Mouse (Mus musculus) embryonic facial prominence, embryonic 11.5 days (tissue): ENCODE measurements around the gene Ccl6. TPM values are rescaled to one million over a fixed set of nuclear protein-coding genes. Genes with fewer than 3 reads are reported as not detected.

ENCODE experiments used
- ATAC-seq: fragments of 200-750 bp; cut with Nextera tagmentation; replicated peaks from 2 replicates; pipeline ENCODE4 v1.8.0; 2017; ENCODE audit warnings: low read depth; ENCODE audit not compliant: insufficient number of reproducible peaks, low FRiP score, low TSS enrichment
- DNase-seq: peaks from one replicate; pipeline ENCODE4 v3.0.0-alpha.2; 2015; ENCODE audit warnings: low spot score
- H3K27ac ChIP-seq: fragments of 300-500 bp; sonication (generic); replicated peaks from 2 replicates; pipeline ENCODE4 v1.5.1; 2014; ENCODE audit warnings: mild to moderate bottlenecking, low read depth, low read length, control low read depth
- H3K27me3 ChIP-seq: fragments of 300-500 bp; sonication (generic); 2 replicates; pipeline ENCODE4 v1.6.1; 2014; ENCODE audit warnings: mild to moderate bottlenecking, low read length, moderate library complexity, mixed read lengths; ENCODE audit not compliant: control insufficient read depth, insufficient read depth
- H3K36me3 ChIP-seq: fragments of 300-500 bp; sonication (generic); replicated peaks from 2 replicates; pipeline ENCODE4 v1.6.1; 2014; ENCODE audit warnings: low read depth, mild to moderate bottlenecking, low read length, moderate library complexity, mixed read lengths; ENCODE audit not compliant: control insufficient read depth, insufficient read depth
- H3K4me1 ChIP-seq: fragments of 300-500 bp; sonication (generic); 2 replicates; pipeline ENCODE4 v1.6.1; 2014; ENCODE audit warnings: low read length, mixed read lengths; ENCODE audit not compliant: control insufficient read depth, insufficient read depth
- H3K4me2 ChIP-seq: fragments of 300-500 bp; sonication (generic); 2 replicates; pipeline ENCODE4 v1.6.1; 2014; ENCODE audit warnings: low read depth, mild to moderate bottlenecking, control low read depth, low read length, moderate library complexity
- H3K4me3 ChIP-seq: fragments of 300-500 bp; sonication (generic); 2 replicates; pipeline ENCODE4 v1.5.1; 2014; ENCODE audit warnings: low read depth, low read length, control low read depth
- H3K9ac ChIP-seq: fragments of 300-500 bp; sonication (generic); replicated peaks from 2 replicates; pipeline ENCODE4 v1.6.1; 2014; ENCODE audit warnings: mild to moderate bottlenecking, control low read depth, low read length
- H3K9me3 ChIP-seq: fragments of 300-500 bp; sonication (generic); replicated peaks from 2 replicates; pipeline ENCODE4 v1.6.1; 2016; ENCODE audit warnings: mild to moderate bottlenecking, low read length, inconsistent platforms, mixed read lengths; ENCODE audit not compliant: control insufficient read depth
- WGBS: fragments of 180-500 bp; shearing (Covaris S2); extraction: QIAGEN DNeasy Blood & Tissue Kit; methylation state at CpG from one replicate; pipeline ENCODE4 v1.1.7; 2014; 5-methylcytosine and 5-hydroxymethylcytosine counted together
- polyA plus RNA-seq: library from polyadenylated mRNA; unstranded; fragments of >200 nt; fragmentation: Nextera tagmentation; extraction: Ambion mirVana; gene quantifications from 2 replicates; pipeline ENCODE4 v1.2.1, GENCODE M21; 2014

Ccl6 gene
- polyA plus RNA-seq, 1 experiment from 2014 or later, result 3.1 TPM

DNA sequence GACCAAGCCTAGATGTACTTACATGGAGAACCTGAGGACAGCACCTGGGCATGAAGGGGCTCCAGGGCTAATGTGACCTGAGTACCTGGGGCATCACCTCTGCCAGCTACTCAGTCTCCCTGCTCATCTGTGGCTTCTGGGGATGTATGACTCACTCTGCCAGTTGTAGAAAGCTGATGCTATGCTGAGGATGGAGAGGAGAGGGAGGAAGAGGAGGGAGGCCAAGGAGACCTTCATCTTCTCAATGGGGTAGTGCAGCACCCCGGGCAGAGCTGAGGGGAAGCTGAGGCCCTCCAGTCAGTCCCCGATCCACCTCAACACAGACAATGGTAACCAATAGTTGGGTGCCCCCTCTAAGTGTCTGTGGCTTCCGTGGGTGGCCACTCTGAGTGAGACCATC lies 24.1 kb downstream of the Ccl6 start:
- DNase-seq (no peak), ATAC-seq (no peak)
- H3K27me3 ChIP-seq, result no peaks in the 10 kb centered on the region
- no peaks in the 10 kb centered on the region for H3K9me3 ChIP-seq
- H3K4me1 ChIP-seq, result no peaks in the 10 kb centered on the region
- no peak overlapping the region for H3K9ac ChIP-seq
- H3K4me2 ChIP-seq, result no peak overlapping the region
- H3K27ac ChIP-seq, result no peak overlapping the region
- H3K36me3 ChIP-seq, result no peaks in the 10 kb centered on the region
- 94% methylated on average over 3 of the region's 3 CpGs for WGBS
- no peak overlapping the region for H3K4me3 ChIP-seq

GRCm38 (mm10) chr11:83568061-83568460 lies 24.8 kb downstream of the Ccl6 start:
- ATAC-seq (no peak), DNase-seq (no peak)
- Histone ChIP-seq H3K4me3 (no peak overlapping the region), H3K4me1 (no peaks in the 10 kb centered on the region), H3K27me3 (no peaks in the 10 kb centered on the region), H3K4me2 (no peak overlapping the region), H3K9me3 (no peaks in the 10 kb centered on the region), H3K27ac (no peak overlapping the region), H3K9ac (no peak overlapping the region), H3K36me3 (no peaks in the 10 kb centered on the region)
- 90% methylated on average over 9 of the region's 9 CpGs for WGBS

- H3K27ac ChIP-seq, result no peak overlapping the region
- no peak overlapping the region for H3K4me2 ChIP-seq
- H3K4me1 ChIP-seq, result no peaks in the 10 kb centered on the region
- ATAC-seq, result no peak
- no peaks in the 10 kb centered on the region for H3K27me3 ChIP-seq
- H3K9ac ChIP-seq, result no peak overlapping the region
- no peaks in the 10 kb centered on the region for H3K36me3 ChIP-seq
- 75% methylated on average over 7 of the region's 7 CpGs for WGBS
- no peak for DNase-seq
- no peaks in the 10 kb centered on the region for H3K9me3 ChIP-seq
- H3K4me3 ChIP-seq, result no peak overlapping the region
These were observed 25.6 kb downstream of the Ccl6 start for GRCm38 (mm10) chr11:83567311-83567710.

- Histone ChIP-seq H3K4me3 (no peak overlapping the region), H3K4me2 (no peak overlapping the region), H3K9ac (no peak overlapping the region), H3K27ac (no peak overlapping the region), H3K9me3 (no peaks in the 10 kb centered on the region), H3K4me1 (no peaks in the 10 kb centered on the region), H3K27me3 (no peaks in the 10 kb centered on the region), H3K36me3 (no peaks in the 10 kb centered on the region)
- ATAC-seq (no peak), DNase-seq (no peak)
These were observed 26.3 kb downstream of the Ccl6 start for GRCm38 (mm10) chr11:83566617-83567016.

- WGBS, result 81% methylated on average over 2 of the region's 2 CpGs
- no peak for DNase-seq
- Histone ChIP-seq H3K4me3 (no peak overlapping the region), H3K4me2 (no peak overlapping the region), H3K9me3 (no peaks in the 10 kb centered on the region), H3K4me1 (no peaks in the 10 kb centered on the region), H3K36me3 (no peaks in the 10 kb centered on the region), H3K27ac (no peak overlapping the region), H3K27me3 (no peaks in the 10 kb centered on the region), H3K9ac (no peak overlapping the region)
- no peak for ATAC-seq
These were observed 29.1 kb downstream of the Ccl6 start for GRCm38 (mm10) chr11:83563754-83564153.

DNA sequence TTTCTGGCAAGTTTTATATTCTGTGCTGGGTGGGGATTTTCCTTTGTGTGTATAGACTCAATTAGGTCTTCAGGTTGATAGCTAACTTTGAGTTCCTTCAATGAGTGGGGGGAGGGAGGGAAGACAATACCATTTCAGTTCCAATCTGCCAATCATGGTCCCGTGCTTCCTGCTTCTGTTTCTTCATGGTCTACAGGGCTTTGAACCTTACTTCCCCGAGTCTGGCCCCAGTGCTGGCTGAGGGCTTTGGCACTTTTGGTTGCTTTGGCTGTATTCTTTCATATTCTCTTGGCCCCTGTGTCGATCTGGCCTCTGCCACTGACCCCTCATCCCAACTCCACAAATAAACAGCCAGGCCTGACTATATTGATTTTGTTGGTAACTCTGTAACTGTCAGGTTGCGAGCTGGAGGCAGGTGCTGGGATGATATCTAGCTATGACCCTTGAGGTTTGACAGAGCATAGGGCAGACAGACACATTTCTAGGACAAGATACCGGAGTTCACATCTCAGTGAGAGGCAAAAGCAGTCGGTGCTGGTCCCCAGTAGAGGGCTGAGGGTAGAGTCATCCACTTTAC lies 30.5 kb downstream of the Ccl6 start:
- WGBS, result 65% methylated on average over 6 of the region's 6 CpGs
- H3K27ac ChIP-seq, result no peak overlapping the region
- DNase-seq, result no peak
- ATAC-seq, result no peak
- no peaks in the 10 kb centered on the region for H3K27me3 ChIP-seq
- H3K9me3 ChIP-seq, result no peaks in the 10 kb centered on the region
- H3K9ac ChIP-seq, result no peak overlapping the region
- no peaks in the 10 kb centered on the region for H3K36me3 ChIP-seq
- H3K4me1 ChIP-seq, result no peaks in the 10 kb centered on the region
- H3K4me2 ChIP-seq, result no peak overlapping the region
- H3K4me3 ChIP-seq, result no peak overlapping the region

DNA sequence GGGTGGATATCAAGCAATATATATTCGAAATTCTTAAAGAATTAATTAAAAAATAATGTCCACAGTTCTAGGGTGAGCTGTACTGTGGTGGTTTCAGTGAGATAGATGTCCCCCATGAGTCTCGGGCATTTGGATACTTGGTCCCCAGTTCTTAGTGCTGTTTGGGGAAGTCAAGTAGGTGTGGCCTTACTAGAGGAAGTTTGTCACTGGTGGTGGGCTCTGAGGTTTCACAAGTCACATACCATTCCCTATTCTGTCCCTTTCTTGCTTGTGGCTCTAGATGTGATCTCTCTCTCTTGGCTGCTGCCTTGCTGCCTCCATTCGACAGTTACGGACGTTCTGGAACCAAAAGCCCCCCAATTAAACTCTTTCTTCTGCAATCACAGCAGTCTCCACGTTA lies 32.5 kb downstream of the Ccl6 start:
- Histone ChIP-seq H3K4me2 (no peak overlapping the region), H3K36me3 (no peaks in the 10 kb centered on the region), H3K4me3 (no peak overlapping the region), H3K4me1 (no peaks in the 10 kb centered on the region), H3K9ac (no peak overlapping the region), H3K27me3 (no peaks in the 10 kb centered on the region), H3K27ac (no peak overlapping the region), H3K9me3 (no peaks in the 10 kb centered on the region)
- 79% methylated on average over 6 of the region's 6 CpGs for WGBS
- no peak for DNase-seq
- ATAC-seq, result no peak

DNA sequence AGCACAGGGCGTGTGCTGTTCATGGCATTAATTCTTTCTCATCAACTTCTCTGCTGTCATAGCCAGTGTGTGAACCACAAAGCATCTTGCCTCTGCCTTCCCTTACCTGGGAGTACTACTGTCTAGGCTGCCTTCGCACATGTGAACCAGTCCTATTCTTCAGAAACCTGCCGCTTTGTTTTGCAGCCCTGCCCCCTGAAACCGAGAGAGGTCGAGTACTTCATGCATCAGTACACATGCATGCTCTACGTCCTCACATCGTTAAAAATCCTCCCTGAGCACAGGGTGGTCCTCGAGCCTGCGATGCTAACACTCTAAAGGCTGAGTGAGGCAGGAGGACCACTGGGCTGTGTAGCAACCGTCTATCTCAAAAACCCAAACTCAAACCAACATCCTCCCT lies 35.8 kb downstream of the Ccl6 start:
- H3K27me3 ChIP-seq, result no peaks in the 10 kb centered on the region
- no peaks in the 10 kb centered on the region for H3K4me1 ChIP-seq
- ATAC-seq (no peak), DNase-seq (no peak)
- no peak overlapping the region for H3K27ac ChIP-seq
- H3K36me3 ChIP-seq, result no peaks in the 10 kb centered on the region
- no peaks in the 10 kb centered on the region for H3K9me3 ChIP-seq
- H3K9ac ChIP-seq, result no peak overlapping the region
- no peak overlapping the region for H3K4me2 ChIP-seq
- 69% methylated on average over 10 of the region's 10 CpGs for WGBS
- no peak overlapping the region for H3K4me3 ChIP-seq
